Comparison of ENCODE assay signal across 24 mouse cellular contexts in genomic region chr4:140709111-140709510, GRCm38 (mm10). TPM values are rescaled to one million over a fixed set of nuclear protein-coding genes. Genes with fewer than 3 reads are reported as not detected.
DNase-seq lines count a peak whose midpoint lies in the region; ATAC-seq and TF ChIP-seq lines count a peak whose summit lies in the region.
"Had no signal": no experiment of that assay in that cellular context is flagged by ENCODE, and none has a peak within 500 bp of the region (broad histone marks: within the 10 kb centered on the region; RNA-seq: fewer than 3 reads in every experiment).

No protein-coding gene starts in this region.

- no peak for TF ChIP-seq CTCF in hindbrain, postnatal 0 days (IDR thresholded peaks at IDR 0.05; ENCODE audit: low read depth)
- no peak for TF ChIP-seq CTCF in midbrain, postnatal 0 days (IDR thresholded peaks at IDR 0.05)
- TF ChIP-seq CTCF in brain, embryonic 14.5 days (IDR thresholded peaks at IDR 0.05; ENCODE audit: borderline replicate concordance, extremely low read depth, insufficient read depth, insufficient read length): no peak

- H3K9me3 ChIP-seq in heart, embryonic 11.5 days (replicated peaks; ENCODE audit: control insufficient read depth, low read length): no peaks in the 10 kb centered on the region
- no peaks in the 10 kb centered on the region for H3K9me3 ChIP-seq in hindbrain, postnatal 0 days (ENCODE audit: low read length)
- no peaks in the 10 kb centered on the region for H3K9me3 ChIP-seq in hindbrain, embryonic 11.5 days (ENCODE audit: control insufficient read depth, low read length)
- no peaks in the 10 kb centered on the region for H3K9me3 ChIP-seq in midbrain, postnatal 0 days (ENCODE audit: low read length)
- H3K9me3 ChIP-seq in midbrain, embryonic 11.5 days (ENCODE audit: control insufficient read depth, low read length): no peaks in the 10 kb centered on the region
- H3K9me3 ChIP-seq in liver, embryonic 12.5 days (replicated peaks): no peaks in the 10 kb centered on the region
- H3K9me3 ChIP-seq: limb, embryonic 10.5 days had no signal

- H3K4me2 ChIP-seq in heart, embryonic 11.5 days: no peak overlapping the region
- no peak overlapping the region for H3K4me2 ChIP-seq in hindbrain, postnatal 0 days (ENCODE audit: low read depth, low read length)
- H3K4me2 ChIP-seq in hindbrain, embryonic 11.5 days (replicated peaks; ENCODE audit: low read depth, low read length): no peak overlapping the region
- no peak overlapping the region for H3K4me2 ChIP-seq in midbrain, postnatal 0 days (ENCODE audit: low read depth, low read length, poor library complexity, severe bottlenecking)
- H3K4me2 ChIP-seq in midbrain, embryonic 11.5 days: no peak overlapping the region
- no peak overlapping the region for H3K4me2 ChIP-seq in liver, embryonic 12.5 days

- WGBS in heart, embryonic 11.5 days (ENCODE audit: insufficient replicate concordance): 86% methylated on average over 7 of the region's 7 CpGs
- 54% methylated on average over 7 of the region's 7 CpGs for WGBS in hindbrain, postnatal 0 days
- 86% methylated on average over 7 of the region's 7 CpGs for WGBS in hindbrain, embryonic 11.5 days
- 70% methylated on average over 7 of the region's 7 CpGs for WGBS in midbrain, postnatal 0 days
- WGBS in midbrain, embryonic 11.5 days: 90% methylated on average over 7 of the region's 7 CpGs
- WGBS in liver, embryonic 12.5 days (ENCODE audit: insufficient replicate concordance): 93% methylated on average over 7 of the region's 7 CpGs

- no peak overlapping the region for H3K27ac ChIP-seq in heart, embryonic 11.5 days (ENCODE audit: low read depth, low read length)
- H3K27ac ChIP-seq in hindbrain, postnatal 0 days: no peak overlapping the region
- H3K27ac ChIP-seq in hindbrain, embryonic 11.5 days (ENCODE audit: low read depth, low read length): no peak overlapping the region
- no peak overlapping the region for H3K27ac ChIP-seq in midbrain, postnatal 0 days (ENCODE audit: low read depth, low read length)
- H3K27ac ChIP-seq in midbrain, embryonic 11.5 days (ENCODE audit: low read depth, low read length): no peak overlapping the region
- no peak overlapping the region; the same call in 1 of the 2 replicates for H3K27ac ChIP-seq in liver, embryonic 12.5 days
- H3K27ac ChIP-seq: left cerebral cortex, adult 2 months; limb, embryonic 10.5 days had no signal

- peaks cover 24% of the 10 kb centered on the region for H3K4me1 ChIP-seq in heart, embryonic 11.5 days (ENCODE audit: control insufficient read depth, insufficient read depth, low read length)
- H3K4me1 ChIP-seq in hindbrain, postnatal 0 days (ENCODE audit: insufficient read depth, low read length): no peaks in the 10 kb centered on the region
- H3K4me1 ChIP-seq in hindbrain, embryonic 11.5 days (replicated peaks; ENCODE audit: control insufficient read depth, insufficient read depth, low read length): peaks cover 8% of the 10 kb centered on the region; the same call in 1 of the 2 replicates
- peaks cover 1% of the 10 kb centered on the region; the same call in 1 of the 2 replicates for H3K4me1 ChIP-seq in midbrain, postnatal 0 days (ENCODE audit: insufficient read depth, low read length)
- H3K4me1 ChIP-seq in midbrain, embryonic 11.5 days (ENCODE audit: control insufficient read depth, insufficient read depth, low read length): peaks cover 25% of the 10 kb centered on the region
- peaks cover 72% of the 10 kb centered on the region for H3K4me1 ChIP-seq in liver, embryonic 12.5 days

- ATAC-seq in heart, embryonic 11.5 days (replicated peaks; ENCODE audit: insufficient number of reproducible peaks, low FRiP score, low TSS enrichment): no peak
- ATAC-seq in hindbrain, postnatal 0 days: no peak
- no peak for ATAC-seq in hindbrain, embryonic 11.5 days (ENCODE audit: low FRiP score)
- no peak for ATAC-seq in midbrain, postnatal 0 days (ENCODE audit: low FRiP score)
- no peak for ATAC-seq in midbrain, embryonic 11.5 days (ENCODE audit: low FRiP score)
- ATAC-seq in liver, embryonic 12.5 days: no peak
- ATAC-seq: forebrain, embryonic 14.5 days had no signal

- no peak for DNase-seq in heart, adult 18-20 months
- peak; percentile 46 for DNase-seq in hindbrain, postnatal 0 days (ENCODE audit: low spot score)
- no peak for DNase-seq in hindbrain, embryonic 11.5 days (ENCODE audit: low spot score)
- peak; percentile 39 for DNase-seq in midbrain, postnatal 0 days (ENCODE audit: low spot score)
- no peak for DNase-seq in midbrain, embryonic 11.5 days (ENCODE audit: low spot score, missing footprints)
- DNase-seq in brain, embryonic 14.5 days (ENCODE audit: low read depth): peak; percentile 26
- DNase-seq: B cell, adult 2 months; cerebellum, adult 8-10 months; gastrocnemius, postnatal 25 days; kidney, adult 8-10 months; kidney, postnatal 14 days; right cerebral cortex, adult 18-20 months; thymus, postnatal 4 days had no signal

- no peaks in the 10 kb centered on the region for H3K27me3 ChIP-seq in heart, embryonic 11.5 days (ENCODE audit: control insufficient read depth, insufficient read depth, low read length)
- no peaks in the 10 kb centered on the region for H3K27me3 ChIP-seq in hindbrain, postnatal 0 days (ENCODE audit: insufficient read depth, low read length)
- no peaks in the 10 kb centered on the region for H3K27me3 ChIP-seq in hindbrain, embryonic 11.5 days (ENCODE audit: control insufficient read depth, insufficient read depth, low read length)
- H3K27me3 ChIP-seq in midbrain, postnatal 0 days (ENCODE audit: insufficient read depth, low read length): no peaks in the 10 kb centered on the region
- H3K27me3 ChIP-seq in midbrain, embryonic 11.5 days (ENCODE audit: control insufficient read depth, insufficient read depth, low read length): no peaks in the 10 kb centered on the region
- no peaks in the 10 kb centered on the region for H3K27me3 ChIP-seq in liver, embryonic 12.5 days (replicated peaks)

- no peak overlapping the region for H3K4me3 ChIP-seq in heart, embryonic 11.5 days (ENCODE audit: low read depth, low read length)
- H3K4me3 ChIP-seq in hindbrain, postnatal 0 days (ENCODE audit: low read length): no peak overlapping the region
- no peak overlapping the region for H3K4me3 ChIP-seq in hindbrain, embryonic 11.5 days (ENCODE audit: low read depth, low read length)
- no peak overlapping the region for H3K4me3 ChIP-seq in midbrain, postnatal 0 days (ENCODE audit: low read depth, low read length)
- no peak overlapping the region for H3K4me3 ChIP-seq in midbrain, embryonic 11.5 days (ENCODE audit: low read depth, low read length)
- no peak overlapping the region for H3K4me3 ChIP-seq in liver, embryonic 12.5 days
- H3K4me3 ChIP-seq: erythroblast, embryonic 14.5 days; left cerebral cortex, adult 2 months; limb, embryonic 10.5 days had no signal

- no peak for TF ChIP-seq POLR2A in brain, embryonic 14.5 days (IDR thresholded peaks at IDR 0.05; ENCODE audit: borderline replicate concordance, extremely low read depth, insufficient read depth, insufficient read length, poor library complexity, severe bottlenecking)

- H3K9ac ChIP-seq in heart, embryonic 11.5 days (ENCODE audit: low read depth, low read length): 0 out of 2 replicates have a peak overlapping the region, but pooled peaks have one; percentile 12
- H3K9ac ChIP-seq in hindbrain, postnatal 0 days (replicated peaks; ENCODE audit: low read length): no peak overlapping the region
- no peak overlapping the region for H3K9ac ChIP-seq in hindbrain, embryonic 11.5 days (ENCODE audit: low read depth, low read length)
- 0 out of 2 replicates have a peak overlapping the region, but pooled peaks have one; percentile 19 for H3K9ac ChIP-seq in midbrain, postnatal 0 days (replicated peaks; ENCODE audit: low read length, poor library complexity, severe bottlenecking)
- no peak overlapping the region for H3K9ac ChIP-seq in midbrain, embryonic 11.5 days (ENCODE audit: low read length)
- H3K9ac ChIP-seq in liver, embryonic 12.5 days: no peak overlapping the region

- H3K36me3 ChIP-seq in heart, embryonic 11.5 days (ENCODE audit: control insufficient read depth, insufficient read depth, low read length): peaks cover 37% of the 10 kb centered on the region
- peaks cover 31% of the 10 kb centered on the region for H3K36me3 ChIP-seq in hindbrain, postnatal 0 days (ENCODE audit: insufficient read depth, low read length)
- peaks cover 22% of the 10 kb centered on the region for H3K36me3 ChIP-seq in hindbrain, embryonic 11.5 days (ENCODE audit: control insufficient read depth, insufficient read depth, low read length)
- peaks cover 41% of the 10 kb centered on the region for H3K36me3 ChIP-seq in midbrain, postnatal 0 days (ENCODE audit: insufficient read depth, low read length)
- H3K36me3 ChIP-seq in midbrain, embryonic 11.5 days (ENCODE audit: control insufficient read depth, insufficient read depth, low read length): peaks cover 59% of the 10 kb centered on the region
- peaks cover 100% of the 10 kb centered on the region for H3K36me3 ChIP-seq in liver, embryonic 12.5 days

RNA-seq across cellular contexts. Expression of gene Rcc2, which starts 8.8 kb away (rescaled TPM):
- 23.3 and 24.6 TPM in 2 replicates for polyA plus RNA-seq in heart, embryonic 11.5 days (2014; fragmentation: Nextera tagmentation; extraction: Ambion mirVana)
- total RNA-seq in heart, adult 18-20 months (2021): 10 to 100 TPM; 12.2 to 14.9 TPM
- 58.3 and 60.3 TPM in 2 replicates for total RNA-seq in hindbrain, postnatal 0 days (2014; rRNA removed)
- 15.8 and 16.2 TPM in 2 replicates for polyA plus RNA-seq in hindbrain, postnatal 0 days (2015; fragmentation: Nextera tagmentation; extraction: Ambion mirVana)
- 44.3 and 59.6 TPM in 2 replicates for polyA plus RNA-seq in hindbrain, embryonic 11.5 days (2014; fragmentation: Nextera tagmentation; extraction: Ambion mirVana)
- 40.0 and 51.2 TPM in 2 replicates for total RNA-seq in midbrain, postnatal 0 days (2014; rRNA removed)
- polyA plus RNA-seq in midbrain, postnatal 0 days (2015; fragmentation: Nextera tagmentation; extraction: Ambion mirVana): 11.5 and 13.2 TPM in 2 replicates
- 54.1 and 70.1 TPM in 2 replicates for polyA plus RNA-seq in midbrain, embryonic 11.5 days (2014; fragmentation: Nextera tagmentation; extraction: Ambion mirVana)
- polyA plus RNA-seq in brain, embryonic 14.5 days (2012; rRNA removed): 104 and 106 TPM in 2 replicates
- 100 and 102 TPM in 2 replicates for polyA plus RNA-seq in liver, embryonic 12.5 days (2016; fragmentation: Nextera tagmentation; extraction: Ambion mirVana)

RNA-seq across cellular contexts. Expression of gene Padi6, which starts 33.3 kb away (rescaled TPM):
- polyA plus RNA-seq in heart, embryonic 11.5 days (2014; fragmentation: Nextera tagmentation; extraction: Ambion mirVana): not detected in 2 replicates
- not detected for total RNA-seq in heart, adult 18-20 months (2021)
- 0.18 and 0.58 TPM in 2 replicates for total RNA-seq in hindbrain, postnatal 0 days (2014; rRNA removed)
- polyA plus RNA-seq in hindbrain, postnatal 0 days (2015; fragmentation: Nextera tagmentation; extraction: Ambion mirVana): 0.11 and 0.16 TPM in 2 replicates
- 0.13 TPM in 1 of 2 replicates, not detected in the other for polyA plus RNA-seq in hindbrain, embryonic 11.5 days (2014; fragmentation: Nextera tagmentation; extraction: Ambion mirVana)
- total RNA-seq in midbrain, postnatal 0 days (2014; rRNA removed): not detected in 2 replicates
- polyA plus RNA-seq in midbrain, postnatal 0 days (2015; fragmentation: Nextera tagmentation; extraction: Ambion mirVana): 0.09 and 0.10 TPM in 2 replicates
- polyA plus RNA-seq in midbrain, embryonic 11.5 days (2014; fragmentation: Nextera tagmentation; extraction: Ambion mirVana): 0.15 TPM in 1 of 2 replicates, not detected in the other
- polyA plus RNA-seq in brain, embryonic 14.5 days (2012; rRNA removed): 0.04 TPM in 1 of 2 replicates, not detected in the other
- not detected in 2 replicates for polyA plus RNA-seq in liver, embryonic 12.5 days (2016; fragmentation: Nextera tagmentation; extraction: Ambion mirVana)
- total RNA-seq: adrenal gland, adult 18-20 months; common myeloid progenitor, adult 5-6 weeks; gastrocnemius, postnatal 25 days; left cerebral cortex, adult 2 months; liver, adult 2 months; megakaryocyte-erythroid progenitor cell, adult 5-6 weeks had no signal
- polyA plus RNA-seq: embryonic facial prominence, embryonic 11.5 days; erythroblast, embryonic 14.5 days; forebrain, embryonic 14.5 days; limb, embryonic 10.5 days; liver, adult 2 months had no signal

RNA-seq across cellular contexts. Expression of gene Arhgef10l, which starts 43.3 kb away (rescaled TPM):
- polyA plus RNA-seq in heart, embryonic 11.5 days (2014; fragmentation: Nextera tagmentation; extraction: Ambion mirVana): 9.7 and 12.9 TPM in 2 replicates
- 10 to 100 TPM; 68.5 to 72.7 TPM for total RNA-seq in heart, adult 18-20 months (2021)
- 79.2 and 79.4 TPM in 2 replicates for total RNA-seq in hindbrain, postnatal 0 days (2014; rRNA removed)
- 22.5 and 22.6 TPM in 2 replicates for polyA plus RNA-seq in hindbrain, postnatal 0 days (2015; fragmentation: Nextera tagmentation; extraction: Ambion mirVana)
- polyA plus RNA-seq in hindbrain, embryonic 11.5 days (2014; fragmentation: Nextera tagmentation; extraction: Ambion mirVana): 13.8 and 14.5 TPM in 2 replicates
- 68.7 and 81.1 TPM in 2 replicates for total RNA-seq in midbrain, postnatal 0 days (2014; rRNA removed)
- 20.7 and 23.1 TPM in 2 replicates for polyA plus RNA-seq in midbrain, postnatal 0 days (2015; fragmentation: Nextera tagmentation; extraction: Ambion mirVana)
- 17.6 and 18.5 TPM in 2 replicates for polyA plus RNA-seq in midbrain, embryonic 11.5 days (2014; fragmentation: Nextera tagmentation; extraction: Ambion mirVana)
- 43.4 and 45.9 TPM in 2 replicates for polyA plus RNA-seq in brain, embryonic 14.5 days (2012; rRNA removed)
- polyA plus RNA-seq in liver, embryonic 12.5 days (2016; fragmentation: Nextera tagmentation; extraction: Ambion mirVana): 3.5 and 3.7 TPM in 2 replicates

Comparison
In these comparisons a context has a peak if more than half of its experiments do, and no peak if none do; other contexts are left out.
1. H3K9ac ChIP-seq: peak in heart, embryonic 11.5 days (single experiment) and midbrain, postnatal 0 days (single experiment); none in hindbrain, postnatal 0 days (single experiment), hindbrain, embryonic 11.5 days (single experiment), midbrain, embryonic 11.5 days (single experiment) and liver, embryonic 12.5 days (single experiment).
2. DNase-seq: peak in hindbrain, postnatal 0 days (single experiment), midbrain, postnatal 0 days (single experiment) and brain, embryonic 14.5 days (single experiment); none in heart, adult 18-20 months (0 of 2), hindbrain, embryonic 11.5 days (single experiment) and midbrain, embryonic 11.5 days (single experiment).